Mouse (Mus musculus) forebrain, embryonic 12.5 days (tissue): Measurements from ENCODE around the gene Alcam. TPM values are rescaled to one million over a fixed set of nuclear protein-coding genes. Genes with fewer than 3 reads are reported as not detected.

Experiments
- ATAC-seq: fragments of 200-750 bp; cut with Nextera tagmentation; 2 replicates; pipeline ENCODE4 v1.8.0; 2017; ENCODE audit warnings: moderate TSS enrichment; ENCODE audit not compliant: low FRiP score
- H3K27ac ChIP-seq: fragments of 300-500 bp; sonication (generic); 2 replicates; pipeline ENCODE4 v1.5.1; 2016; ENCODE audit warnings: mild to moderate bottlenecking
- H3K27me3 ChIP-seq: fragments of 300-500 bp; sonication (generic); 2 replicates; pipeline ENCODE4 v1.6.1; 2016; ENCODE audit warnings: mild to moderate bottlenecking
- H3K36me3 ChIP-seq: fragments of 300-500 bp; sonication (generic); replicated peaks from 2 replicates; pipeline ENCODE4 v1.6.1; 2016; ENCODE audit warnings: mild to moderate bottlenecking
- H3K4me1 ChIP-seq: fragments of 300-500 bp; sonication (generic); 2 replicates; pipeline ENCODE4 v1.6.1; 2016
- H3K4me2 ChIP-seq: fragments of 300-500 bp; sonication (generic); 2 replicates; pipeline ENCODE4 v1.6.1; 2016; ENCODE audit warnings: mild to moderate bottlenecking, moderate library complexity
- H3K4me3 ChIP-seq: fragments of 300-500 bp; sonication (generic); replicated peaks from 2 replicates; pipeline ENCODE4 v1.5.1; 2016; ENCODE audit warnings: mild to moderate bottlenecking
- H3K9ac ChIP-seq: fragments of 300-500 bp; sonication (generic); 2 replicates; pipeline ENCODE4 v1.6.1; 2016; ENCODE audit warnings: mild to moderate bottlenecking
- H3K9me3 ChIP-seq: fragments of 300-500 bp; sonication (generic); 2 replicates; pipeline ENCODE4 v1.6.1; 2016
- WGBS: fragments of 180-500 bp; shearing (Covaris S2); methylation state at CpG from one replicate; pipeline ENCODE4 v1.1.7; 2016; 5-methylcytosine and 5-hydroxymethylcytosine counted together
- polyA plus RNA-seq: library from polyadenylated mRNA; unstranded; fragments of >200 nt; fragmentation: Nextera tagmentation; extraction: Ambion mirVana; gene quantifications from 2 replicates; pipeline ENCODE4 v1.2.1, GENCODE M21; 2016

The Alcam gene
- polyA plus RNA-seq, 1 experiment from 2014 or later = 30.5 TPM

DNA sequence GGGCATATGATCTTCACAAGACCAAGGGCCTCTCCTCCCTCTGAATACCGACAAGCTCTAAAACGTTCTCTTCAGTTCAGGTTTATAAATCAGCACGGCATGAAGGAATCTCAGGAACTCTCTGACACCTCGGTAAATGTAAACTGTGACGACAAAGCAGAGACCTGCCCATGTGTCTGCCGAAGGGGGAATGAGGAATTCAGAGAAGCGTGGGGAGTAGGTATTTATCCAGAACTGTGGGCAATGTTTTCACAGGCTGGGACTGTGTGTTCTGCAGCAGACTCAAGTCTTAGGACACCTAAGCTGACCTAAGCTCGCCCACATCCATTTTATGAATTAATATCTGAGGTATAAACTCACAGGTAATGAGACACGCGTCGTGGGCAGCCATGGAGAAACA is 20.7 kb downstream of the Alcam start:
- Histone ChIP-seq H3K36me3 (no peaks in the 10 kb centered on the region), H3K27ac (no peak overlapping the region), H3K9me3 (no peaks in the 10 kb centered on the region), H3K9ac (no peak overlapping the region), H3K4me2 (no peak overlapping the region), H3K4me1 (no peaks in the 10 kb centered on the region), H3K4me3 (no peak overlapping the region), H3K27me3 (no peaks in the 10 kb centered on the region)
- ATAC-seq = no peak
- WGBS = 84% methylated on average over 11 of the region's 11 CpGs

GRCm38 (mm10) chr16:52432072-52432471 is 21.8 kb downstream of the Alcam start:
- no peaks in the 10 kb centered on the region for H3K36me3 ChIP-seq
- no peak overlapping the region for H3K4me3 ChIP-seq
- H3K4me2 ChIP-seq = no peak overlapping the region
- no peak for ATAC-seq
- H3K9ac ChIP-seq = no peak overlapping the region
- no peak overlapping the region for H3K27ac ChIP-seq
- no peaks in the 10 kb centered on the region for H3K27me3 ChIP-seq
- no peaks in the 10 kb centered on the region for H3K4me1 ChIP-seq
- no peaks in the 10 kb centered on the region for H3K9me3 ChIP-seq
- WGBS = 82% methylated on average over 1 of the region's 1 CpGs

- Histone ChIP-seq H3K27ac (no peak overlapping the region), H3K4me2 (no peak overlapping the region), H3K9me3 (no peaks in the 10 kb centered on the region), H3K9ac (no peak overlapping the region), H3K36me3 (no peaks in the 10 kb centered on the region), H3K27me3 (no peaks in the 10 kb centered on the region), H3K4me3 (no peak overlapping the region), H3K4me1 (no peaks in the 10 kb centered on the region)
- 80% methylated on average over 2 of the region's 2 CpGs for WGBS
- no peak for ATAC-seq
Measured at GRCm38 (mm10) chr16:52431590-52431989, 22.3 kb downstream of the Alcam start.

DNA sequence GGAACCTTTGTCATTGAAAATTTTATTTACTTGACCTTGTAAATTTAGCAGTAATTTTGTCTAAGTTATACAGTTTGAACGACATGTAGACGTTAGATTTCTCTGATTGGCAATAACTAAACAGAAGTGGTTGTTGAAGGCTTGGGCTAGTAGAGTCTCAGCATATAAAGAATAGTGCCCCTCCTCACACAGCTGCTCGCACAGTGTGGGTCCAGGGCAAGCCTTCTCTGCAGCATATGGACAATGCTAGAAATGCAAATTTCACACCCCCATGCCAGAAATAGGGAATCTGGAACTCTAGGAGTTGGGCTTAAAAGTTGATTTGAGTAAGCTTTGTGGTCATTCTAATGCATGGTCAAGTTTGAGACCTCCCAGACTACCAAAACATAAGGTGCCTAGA is 23.8 kb downstream of the Alcam start:
- Histone ChIP-seq H3K36me3 (no peaks in the 10 kb centered on the region), H3K9me3 (no peaks in the 10 kb centered on the region), H3K4me1 (no peaks in the 10 kb centered on the region), H3K27me3 (no peaks in the 10 kb centered on the region), H3K4me2 (no peak overlapping the region), H3K27ac (no peak overlapping the region), H3K4me3 (no peak overlapping the region), H3K9ac (no peak overlapping the region)
- no peak for ATAC-seq
- WGBS = 77% methylated on average over 3 of the region's 3 CpGs

DNA sequence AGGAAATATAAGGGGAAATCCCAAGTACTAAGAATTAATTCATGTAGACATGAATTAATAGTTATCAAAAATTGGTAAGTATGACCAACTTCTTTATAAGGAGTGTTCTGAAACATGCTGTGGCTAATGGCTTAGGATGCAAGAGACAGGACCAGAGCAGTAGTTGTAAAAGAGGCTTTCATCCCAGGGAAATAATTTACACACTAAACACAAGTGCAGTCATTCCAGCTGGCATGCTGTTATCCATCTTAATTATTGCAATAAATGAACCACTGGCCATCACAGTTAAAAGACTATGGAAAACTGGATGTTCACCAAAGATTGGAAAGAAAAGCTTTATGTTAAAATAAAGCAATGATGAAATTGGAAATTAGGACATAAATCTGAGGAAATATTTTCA is 24.2 kb downstream of the Alcam start:
- Histone ChIP-seq H3K4me2 (no peak overlapping the region), H3K27ac (no peak overlapping the region), H3K4me3 (no peak overlapping the region), H3K36me3 (no peaks in the 10 kb centered on the region), H3K9ac (no peak overlapping the region), H3K4me1 (no peaks in the 10 kb centered on the region), H3K27me3 (no peaks in the 10 kb centered on the region), H3K9me3 (no peaks in the 10 kb centered on the region)
- no peak for ATAC-seq

- Histone ChIP-seq H3K27ac (no peak overlapping the region), H3K4me1 (no peaks in the 10 kb centered on the region), H3K4me2 (no peak overlapping the region), H3K36me3 (no peaks in the 10 kb centered on the region), H3K4me3 (no peak overlapping the region), H3K27me3 (no peaks in the 10 kb centered on the region), H3K9me3 (no peaks in the 10 kb centered on the region), H3K9ac (no peak overlapping the region)
- ATAC-seq = no peak
- 79% methylated on average over 4 of the region's 4 CpGs for WGBS
Measured at GRCm38 (mm10) chr16:52428505-52428904, 25.4 kb downstream of the Alcam start.

DNA sequence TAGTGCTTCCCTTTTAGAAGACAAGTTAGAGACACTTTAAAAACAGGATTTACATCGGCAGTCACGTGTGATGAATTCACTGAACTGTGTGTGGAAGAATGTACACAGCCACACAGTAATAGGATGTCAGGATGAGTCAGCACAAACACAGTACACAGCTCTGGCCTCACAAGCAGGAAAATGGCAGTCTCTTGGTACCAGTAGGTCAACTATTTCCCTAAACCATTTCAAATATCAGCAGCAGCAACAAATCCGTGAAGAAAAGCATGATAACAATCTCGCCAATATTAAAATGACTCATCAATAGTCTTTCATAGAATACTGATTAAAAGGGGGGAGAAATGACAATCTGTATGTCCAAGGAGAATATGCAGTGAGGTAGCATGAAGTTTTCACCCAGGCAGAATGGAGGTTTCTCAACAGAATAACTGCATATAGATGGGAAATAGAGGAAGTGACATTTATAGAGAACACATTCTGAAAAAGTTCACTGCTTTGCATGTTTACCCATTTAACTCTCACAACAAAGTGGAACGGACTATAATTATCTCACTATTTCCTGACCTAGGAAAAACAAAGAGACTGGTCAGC is 35.2 kb downstream of the Alcam start:
- 78% methylated on average over 5 of the region's 5 CpGs for WGBS
- H3K27ac ChIP-seq = no peak overlapping the region
- H3K4me1 ChIP-seq = no peaks in the 10 kb centered on the region
- no peak for ATAC-seq
- no peak overlapping the region for H3K4me2 ChIP-seq
- H3K9me3 ChIP-seq = no peaks in the 10 kb centered on the region
- no peak overlapping the region for H3K9ac ChIP-seq
- H3K36me3 ChIP-seq = no peaks in the 10 kb centered on the region
- no peaks in the 10 kb centered on the region for H3K27me3 ChIP-seq
- H3K4me3 ChIP-seq = no peak overlapping the region

- Histone ChIP-seq H3K27ac (no peak overlapping the region), H3K9me3 (no peaks in the 10 kb centered on the region), H3K4me2 (no peak overlapping the region), H3K4me1 (no peaks in the 10 kb centered on the region), H3K9ac (no peak overlapping the region), H3K27me3 (no peaks in the 10 kb centered on the region), H3K4me3 (no peak overlapping the region), H3K36me3 (no peaks in the 10 kb centered on the region)
- WGBS = 74% methylated on average over 5 of the region's 5 CpGs
- no peak for ATAC-seq
Measured at GRCm38 (mm10) chr16:52417982-52418381, 35.9 kb downstream of the Alcam start.

DNA sequence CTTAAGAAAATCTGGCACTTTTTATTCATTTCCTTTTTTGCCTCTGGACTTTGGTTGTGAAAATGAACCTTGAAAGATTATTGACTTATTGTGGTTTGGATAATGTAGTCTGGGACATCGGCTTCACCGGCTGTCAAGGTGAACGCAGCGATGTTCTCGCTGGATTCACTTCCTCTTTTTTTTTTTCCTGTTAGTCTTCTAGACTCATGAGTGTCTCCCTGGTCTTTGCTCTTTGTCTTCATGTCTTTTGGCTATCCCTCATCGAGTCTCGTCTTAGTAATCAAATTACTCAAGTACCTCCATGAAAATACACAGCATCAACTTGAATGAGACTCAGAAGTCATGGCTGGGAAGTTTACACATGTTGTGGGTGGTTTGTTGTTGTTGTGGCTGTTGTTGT is 36.7 kb downstream of the Alcam start:
- WGBS = 95% methylated on average over 7 of the region's 7 CpGs

DNA sequence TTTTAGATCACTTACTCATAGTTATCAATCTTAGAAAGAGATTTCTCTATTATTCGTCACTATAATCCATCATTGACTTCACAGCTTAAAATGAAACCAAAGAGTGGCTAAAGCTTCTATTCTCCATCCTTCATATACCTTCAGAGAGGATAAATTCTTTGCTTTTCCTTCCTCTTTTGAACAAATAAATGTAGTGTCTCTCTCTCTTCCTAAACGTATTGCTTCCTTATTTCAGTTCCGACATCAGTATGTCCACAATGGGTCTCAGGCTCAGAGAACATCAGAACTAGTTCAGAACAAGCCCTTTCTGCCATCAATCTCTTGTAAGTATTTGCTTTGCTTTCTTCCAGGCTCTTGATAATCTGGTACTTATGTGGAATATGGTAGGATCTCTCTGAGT is 40.2 kb downstream of the Alcam start:
- 90% methylated on average over 3 of the region's 3 CpGs for WGBS
- no peak overlapping the region for H3K4me2 ChIP-seq

More for the DNA sequence above, 36.7 kb downstream of the Alcam start:
- no peaks in the 10 kb centered on the region for H3K9me3 ChIP-seq
- H3K4me2 ChIP-seq = no peak overlapping the region
- no peak for ATAC-seq
- H3K4me3 ChIP-seq = no peak overlapping the region
- no peaks in the 10 kb centered on the region for H3K36me3 ChIP-seq
- H3K27ac ChIP-seq = no peak overlapping the region
- H3K4me1 ChIP-seq = no peaks in the 10 kb centered on the region
- H3K9ac ChIP-seq = no peak overlapping the region
- no peaks in the 10 kb centered on the region for H3K27me3 ChIP-seq

GRCm38 (mm10) chr16:52406072-52406471 is 47.8 kb downstream of the Alcam start:
- no peak for ATAC-seq
- Histone ChIP-seq H3K4me1 (no peaks in the 10 kb centered on the region), H3K36me3 (no peaks in the 10 kb centered on the region), H3K4me2 (no peak overlapping the region), H3K27me3 (no peaks in the 10 kb centered on the region), H3K4me3 (no peak overlapping the region), H3K27ac (no peak overlapping the region), H3K9me3 (no peaks in the 10 kb centered on the region), H3K9ac (no peak overlapping the region)
- 94% methylated on average over 3 of the region's 3 CpGs for WGBS

More for the DNA sequence above, 40.2 kb downstream of the Alcam start:
- Histone ChIP-seq H3K27me3 (no peaks in the 10 kb centered on the region), H3K27ac (no peak overlapping the region), H3K9ac (no peak overlapping the region), H3K4me1 (no peaks in the 10 kb centered on the region), H3K36me3 (no peaks in the 10 kb centered on the region), H3K9me3 (no peaks in the 10 kb centered on the region), H3K4me3 (no peak overlapping the region)
- ATAC-seq = no peak

DNA sequence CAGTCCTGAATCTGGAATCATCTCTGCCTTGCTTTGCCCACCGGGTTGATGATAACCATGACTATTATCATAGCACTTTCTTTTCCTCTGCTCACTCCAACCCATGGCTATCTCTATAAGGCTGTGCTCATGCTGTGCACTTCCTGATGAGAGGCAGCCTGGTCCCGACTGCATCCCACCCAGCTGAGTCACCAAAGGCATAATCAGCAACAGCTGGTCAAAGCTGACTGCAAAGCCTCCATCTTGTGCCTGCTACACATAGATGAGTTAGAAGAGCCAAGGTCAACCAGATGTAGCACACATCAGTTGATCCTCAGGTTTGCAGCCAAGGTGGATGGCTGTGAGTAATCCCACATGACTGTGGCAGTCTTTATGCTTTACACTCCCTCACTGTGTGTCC is 48.6 kb downstream of the Alcam start:
- WGBS = 81% methylated on average over 2 of the region's 2 CpGs
- no peak overlapping the region for H3K27ac ChIP-seq
- H3K9ac ChIP-seq = no peak overlapping the region
- no peak for ATAC-seq
- H3K4me3 ChIP-seq = no peak overlapping the region
- H3K9me3 ChIP-seq = no peaks in the 10 kb centered on the region
- H3K4me2 ChIP-seq = no peak overlapping the region
- no peaks in the 10 kb centered on the region for H3K27me3 ChIP-seq
- no peaks in the 10 kb centered on the region for H3K4me1 ChIP-seq
- H3K36me3 ChIP-seq = no peaks in the 10 kb centered on the region

DNA sequence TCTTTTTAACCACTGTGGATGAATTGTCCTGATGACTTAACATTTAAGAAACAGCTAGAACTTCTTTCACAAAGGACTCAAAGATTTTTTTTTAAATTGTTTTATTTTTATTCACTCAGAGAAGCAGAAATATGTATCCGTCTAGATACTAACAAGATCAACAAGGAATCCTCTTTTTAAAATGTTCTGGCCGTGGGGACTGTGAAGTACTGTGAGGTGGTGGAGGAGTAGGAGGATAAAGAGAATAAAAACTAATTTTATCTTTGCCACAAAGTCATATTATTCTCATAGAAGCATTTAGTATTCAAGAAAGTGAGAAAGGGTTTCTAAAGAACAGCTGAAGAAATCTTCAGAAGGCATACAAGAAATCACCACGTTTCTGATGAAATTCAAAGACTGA is 54.8 kb downstream of the Alcam start:
- Histone ChIP-seq H3K4me1 (no peaks in the 10 kb centered on the region), H3K4me2 (no peak overlapping the region), H3K27me3 (no peaks in the 10 kb centered on the region), H3K36me3 (no peaks in the 10 kb centered on the region), H3K9ac (no peak overlapping the region), H3K27ac (no peak overlapping the region), H3K4me3 (no peak overlapping the region), H3K9me3 (no peaks in the 10 kb centered on the region)
- WGBS = 87% methylated on average over 3 of the region's 3 CpGs
- ATAC-seq = no peak
